Mouse (Mus musculus): ENCODE data around the gene Abtb2. TPM values are rescaled to one million over a fixed set of nuclear protein-coding genes. Genes with fewer than 3 reads are reported as not detected.

The Abtb2 gene
- polyA plus RNA-seq, 1 experiment, result 16.1 TPM

DNA sequence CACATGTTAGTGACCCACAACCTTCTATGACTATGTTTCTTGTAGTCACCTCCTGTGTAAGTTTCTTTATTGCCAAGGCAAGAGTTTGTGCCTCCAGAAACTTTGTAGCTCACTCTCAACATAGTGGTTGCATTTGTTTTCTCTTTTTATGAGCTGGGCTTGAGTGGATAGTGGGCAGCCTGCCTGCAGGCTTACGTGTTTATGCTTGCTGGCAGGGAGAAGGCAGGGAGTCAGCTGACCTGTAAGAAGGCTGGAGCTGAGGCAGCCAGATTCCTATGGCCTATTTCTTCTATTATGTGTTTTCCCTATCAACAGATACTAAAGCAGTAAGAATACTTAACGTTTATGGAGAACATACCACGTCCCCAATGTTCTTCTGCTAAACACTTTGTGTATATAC is 130.1 kb downstream of the Abtb2 start:
- Histone ChIP-seq H3K4me2 (ENCODE audit: low read depth) (no peak overlapping the region), H3K27me3 (ENCODE audit: control insufficient read depth, insufficient read depth, insufficient read length) (no peaks in the 10 kb centered on the region), H3K79me2 (ENCODE audit: control insufficient read depth, insufficient read depth) (no peaks in the 10 kb centered on the region), H3ac (ENCODE audit: control insufficient read depth, insufficient read length) (no peak overlapping the region), H3K36me3 (ENCODE audit: control insufficient read depth, insufficient read depth) (no peaks in the 10 kb centered on the region), H3K4me3 (no peak overlapping the region)
- no peak for TF ChIP-seq POLR2A (IDR thresholded peaks at IDR 0.05; ENCODE audit: insufficient read length, low read depth)
- no peak for TF ChIP-seq TCF3 (IDR thresholded peaks at IDR 0.05; ENCODE audit: insufficient read length, low read depth)
- TF ChIP-seq USF1 (IDR thresholded peaks at IDR 0.05; ENCODE audit: low read depth), result peak; percentile 70

DNA sequence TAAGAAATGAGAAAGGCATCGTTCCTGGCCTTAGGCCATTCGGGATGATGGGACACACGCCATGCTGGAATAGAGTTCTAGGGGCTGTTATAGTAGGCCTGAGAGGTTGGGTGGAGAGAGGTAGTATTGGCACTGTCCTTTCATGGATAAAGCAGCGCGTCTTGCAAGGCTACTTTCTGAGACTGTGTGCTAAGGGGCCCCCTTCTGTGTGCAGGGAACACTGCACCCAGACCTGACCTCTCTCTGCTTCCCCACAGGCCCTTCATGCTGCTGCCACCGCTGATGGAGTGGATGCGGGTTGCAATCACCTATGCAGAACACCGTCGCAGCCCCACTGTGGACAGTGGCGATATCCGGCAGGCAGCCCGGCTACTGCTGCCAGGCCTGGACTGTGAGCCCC is 134.4 kb downstream of the Abtb2 start:
- Histone ChIP-seq H3K79me2 (ENCODE audit: control insufficient read depth, insufficient read depth) (no peaks in the 10 kb centered on the region), H3ac (ENCODE audit: control insufficient read depth, insufficient read length) (no peak overlapping the region), H3K4me3 (no peak overlapping the region), H3K27me3 (ENCODE audit: control insufficient read depth, insufficient read depth, insufficient read length) (no peaks in the 10 kb centered on the region), H3K4me2 (ENCODE audit: low read depth) (no peak overlapping the region), H3K36me3 (ENCODE audit: control insufficient read depth, insufficient read depth) (no peaks in the 10 kb centered on the region)
- TF ChIP-seq MAX (IDR thresholded peaks at IDR 0.05; ENCODE audit: low read depth) (no peak), MYOG (IDR thresholded peaks at IDR 0.05; ENCODE audit: control insufficient read depth in 1 of 3, insufficient read depth in 1 of 3, insufficient read length in 2 of 3, low read depth in 2 of 3) (no peak), USF1 (IDR thresholded peaks at IDR 0.05; ENCODE audit: low read depth) (no peak), MYOD1 (IDR thresholded peaks at IDR 0.05; ENCODE audit: control insufficient read depth in 1 of 3, insufficient read length in 2 of 3, low read depth in 2 of 3) (no peak), REST (IDR thresholded peaks at IDR 0.05; ENCODE audit: insufficient read depth, insufficient read length) (no peak), POLR2AphosphoS2 (IDR thresholded peaks at IDR 0.05; ENCODE audit: insufficient read length, low read depth) (no peak), CEBPB (IDR thresholded peaks at IDR 0.05; ENCODE audit: insufficient read depth, poor library complexity, severe bottlenecking) (no peak), POLR2A (IDR thresholded peaks at IDR 0.05; ENCODE audit: insufficient read length, low read depth) (no peak), SRF (IDR thresholded peaks at IDR 0.05; ENCODE audit: control insufficient read depth, insufficient read length, low read depth) (no peak), TCF3 (IDR thresholded peaks at IDR 0.05; ENCODE audit: insufficient read length, low read depth) (no peak), TCF12 (IDR thresholded peaks at IDR 0.05; ENCODE audit: insufficient read depth, poor library complexity, severe bottlenecking) (no peak)

DNA sequence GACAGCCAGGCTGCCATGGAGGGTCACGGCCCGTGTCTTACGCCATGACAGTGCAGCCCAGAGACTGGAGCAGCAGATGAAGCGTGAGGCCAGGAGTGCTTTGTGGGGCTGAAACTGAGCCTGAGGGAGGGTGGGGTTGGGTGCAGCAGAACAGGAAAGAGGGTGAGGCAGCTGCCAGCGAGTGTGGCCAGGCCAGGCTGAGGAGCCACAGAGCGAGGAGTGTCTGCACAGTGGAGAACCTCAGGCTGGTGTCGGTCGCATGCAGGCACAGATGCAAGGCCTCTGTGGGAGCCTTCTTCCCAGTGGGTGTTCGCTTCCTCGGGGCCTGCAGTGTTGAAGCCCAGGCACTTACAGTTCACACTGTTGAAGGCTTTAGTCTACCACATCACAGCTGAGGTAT is 137.2 kb downstream of the Abtb2 start:
- H3K4me2 ChIP-seq (ENCODE audit: low read depth), result no peak overlapping the region
- H3K4me3 ChIP-seq, result no peak overlapping the region
- TF ChIP-seq E2F4 (IDR thresholded peaks at IDR 0.05; ENCODE audit: insufficient read depth), result no peak
- TF ChIP-seq TCF3 (IDR thresholded peaks at IDR 0.05; ENCODE audit: insufficient read length, low read depth), result no peak
- TF ChIP-seq MAX (IDR thresholded peaks at IDR 0.05; ENCODE audit: low read depth), result no peak
- TF ChIP-seq MYOD1 (IDR thresholded peaks at IDR 0.05; ENCODE audit: control insufficient read depth in 1 of 3, insufficient read length in 2 of 3, low read depth in 2 of 3), result peak in 1 of 3 experiments; percentile 71
- TF ChIP-seq REST (IDR thresholded peaks at IDR 0.05; ENCODE audit: insufficient read depth, insufficient read length), result no peak
- TF ChIP-seq POLR2AphosphoS2 (IDR thresholded peaks at IDR 0.05; ENCODE audit: insufficient read length, low read depth), result no peak
- no peak for TF ChIP-seq TCF12 (IDR thresholded peaks at IDR 0.05; ENCODE audit: insufficient read depth, poor library complexity, severe bottlenecking)
- TF ChIP-seq USF1 (IDR thresholded peaks at IDR 0.05; ENCODE audit: low read depth), result no peak
- TF ChIP-seq CEBPB (IDR thresholded peaks at IDR 0.05; ENCODE audit: insufficient read depth, poor library complexity, severe bottlenecking), result no peak
- peak in 2 of 3 experiments; percentile 86 to 87 for TF ChIP-seq MYOG (IDR thresholded peaks at IDR 0.05; ENCODE audit: control insufficient read depth in 1 of 3, insufficient read depth in 1 of 3, insufficient read length in 2 of 3, low read depth in 2 of 3)
- no peaks in the 10 kb centered on the region for H3K79me2 ChIP-seq (ENCODE audit: control insufficient read depth, insufficient read depth)
- peaks cover 4% of the 10 kb centered on the region for H3K36me3 ChIP-seq (ENCODE audit: control insufficient read depth, insufficient read depth)
- H3ac ChIP-seq (ENCODE audit: control insufficient read depth, insufficient read length), result no peak overlapping the region
- no peaks in the 10 kb centered on the region for H3K27me3 ChIP-seq (ENCODE audit: control insufficient read depth, insufficient read depth, insufficient read length)

DNA sequence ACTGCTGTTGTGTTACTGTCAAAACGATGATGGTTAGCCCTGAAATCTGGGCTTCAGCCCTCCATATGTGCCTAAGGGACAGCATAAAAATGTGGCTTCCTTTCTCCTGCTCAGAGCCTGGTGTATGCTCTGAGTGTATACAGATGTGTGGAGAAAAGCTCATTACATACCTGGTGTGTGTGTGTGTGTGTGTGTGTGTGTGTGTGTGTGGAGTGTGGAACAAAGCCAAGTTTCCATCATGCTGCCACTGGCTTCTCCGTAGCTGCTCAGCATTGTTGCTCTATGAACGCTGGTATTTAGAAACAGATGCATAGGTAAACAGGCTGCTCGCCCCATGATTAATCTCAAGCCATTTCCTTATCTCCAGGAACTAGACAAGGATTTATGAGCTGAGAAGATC is 137.8 kb downstream of the Abtb2 start:
- TF ChIP-seq MYOD1 (IDR thresholded peaks at IDR 0.05; ENCODE audit: control insufficient read depth in 1 of 3, insufficient read length in 2 of 3, low read depth in 2 of 3) (no peak), REST (IDR thresholded peaks at IDR 0.05; ENCODE audit: insufficient read depth, insufficient read length) (no peak)
- no peak overlapping the region for H3K4me3 ChIP-seq
- no peaks in the 10 kb centered on the region for H3K79me2 ChIP-seq (ENCODE audit: control insufficient read depth, insufficient read depth)
- H3K27me3 ChIP-seq (ENCODE audit: control insufficient read depth, insufficient read depth, insufficient read length), result no peaks in the 10 kb centered on the region
- no peak overlapping the region for H3K4me2 ChIP-seq (ENCODE audit: low read depth)
- H3K36me3 ChIP-seq (ENCODE audit: control insufficient read depth, insufficient read depth), result peaks cover 5% of the 10 kb centered on the region
- no peak overlapping the region for H3ac ChIP-seq (ENCODE audit: control insufficient read depth, insufficient read length)

DNA sequence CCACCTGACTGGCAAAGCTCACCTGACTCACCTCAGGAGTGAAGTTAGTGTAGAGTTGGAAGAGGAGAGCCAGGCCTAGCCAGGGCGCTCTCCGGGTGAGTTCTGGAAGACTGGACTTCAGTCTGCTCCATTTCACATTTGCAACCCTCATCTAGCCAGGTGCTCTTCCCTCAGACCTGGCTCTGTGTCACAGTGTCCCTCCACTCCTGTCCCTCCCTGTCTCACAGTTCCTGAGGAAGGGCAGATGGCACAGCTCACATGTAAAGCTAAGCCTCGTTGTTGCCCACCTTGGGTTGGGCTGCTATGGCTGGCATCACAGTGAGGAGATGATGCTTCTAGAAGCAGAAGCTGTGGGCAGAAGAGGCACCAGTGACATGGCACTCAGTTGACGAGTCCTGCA is 139.7 kb downstream of the Abtb2 start:
- H3K79me2 ChIP-seq (ENCODE audit: control insufficient read depth, insufficient read depth), result no peaks in the 10 kb centered on the region
- peaks cover 10% of the 10 kb centered on the region for H3K36me3 ChIP-seq (ENCODE audit: control insufficient read depth, insufficient read depth)

More for the DNA sequence above, 139.7 kb downstream of the Abtb2 start:
- Histone ChIP-seq H3K4me2 (ENCODE audit: low read depth) (peak overlapping the region; percentile 28), H3K27me3 (ENCODE audit: control insufficient read depth, insufficient read depth, insufficient read length) (no peaks in the 10 kb centered on the region), H3K4me3 (no peak overlapping the region), H3ac (ENCODE audit: control insufficient read depth, insufficient read length) (no peak overlapping the region)
- no peak for TF ChIP-seq MYOG (IDR thresholded peaks at IDR 0.05; ENCODE audit: control insufficient read depth in 1 of 3, insufficient read depth in 1 of 3, insufficient read length in 2 of 3, low read depth in 2 of 3)
- no peak for TF ChIP-seq MYOD1 (IDR thresholded peaks at IDR 0.05; ENCODE audit: control insufficient read depth in 1 of 3, insufficient read length in 2 of 3, low read depth in 2 of 3)
- TF ChIP-seq POLR2A (IDR thresholded peaks at IDR 0.05; ENCODE audit: insufficient read length, low read depth), result no peak
- TF ChIP-seq TCF3 (IDR thresholded peaks at IDR 0.05; ENCODE audit: insufficient read length, low read depth), result no peak
- TF ChIP-seq REST (IDR thresholded peaks at IDR 0.05; ENCODE audit: insufficient read depth, insufficient read length), result no peak
- no peak for TF ChIP-seq POLR2AphosphoS2 (IDR thresholded peaks at IDR 0.05; ENCODE audit: insufficient read length, low read depth)
- TF ChIP-seq TCF12 (IDR thresholded peaks at IDR 0.05; ENCODE audit: insufficient read depth, poor library complexity, severe bottlenecking), result no peak
- no peak for TF ChIP-seq E2F4 (IDR thresholded peaks at IDR 0.05; ENCODE audit: insufficient read depth)
- TF ChIP-seq CEBPB (IDR thresholded peaks at IDR 0.05; ENCODE audit: insufficient read depth, poor library complexity, severe bottlenecking), result no peak
- TF ChIP-seq MAX (IDR thresholded peaks at IDR 0.05; ENCODE audit: low read depth), result no peak
